Comparison of ENCODE assay signal across 7 mouse cellular contexts in the genomic region with DNA sequence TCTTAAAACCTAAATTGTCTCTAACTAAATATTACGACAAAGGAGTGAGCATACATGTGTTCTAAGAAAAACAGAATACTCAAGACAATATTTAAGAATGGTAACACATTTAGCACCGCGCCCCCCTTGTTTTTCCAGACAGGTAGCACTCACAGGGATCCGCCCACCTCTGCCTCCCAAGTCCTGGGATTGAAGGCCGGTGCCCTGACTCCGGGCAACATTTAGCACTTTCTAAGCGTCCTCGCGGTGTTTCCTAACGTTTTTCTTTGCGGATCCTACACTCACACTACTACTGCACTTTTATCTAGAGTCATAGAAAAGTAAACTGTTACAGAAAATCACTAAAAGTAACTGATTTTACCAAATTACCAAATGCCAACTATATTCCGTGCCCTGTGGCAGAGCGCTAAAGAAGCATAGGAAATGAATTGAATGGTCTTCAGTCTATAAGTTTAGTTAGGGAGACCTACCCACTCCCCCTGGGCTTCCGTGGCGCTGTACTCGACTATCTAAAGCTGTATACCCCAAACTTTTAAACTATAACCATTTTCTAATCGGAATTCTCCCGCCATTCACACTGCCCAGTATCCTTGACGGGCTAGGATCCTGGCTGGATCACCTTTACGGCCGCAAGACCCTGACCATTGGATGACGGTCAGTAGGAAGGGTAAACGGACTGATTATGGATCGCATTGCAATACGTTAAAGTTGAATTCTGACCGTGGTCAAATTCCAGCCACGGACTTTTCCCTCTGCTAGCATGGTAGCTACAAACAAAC. TPM values are rescaled to one million over a fixed set of nuclear protein-coding genes. Genes with fewer than 3 reads are reported as not detected.
DNase-seq lines count a peak whose midpoint lies in the region; ATAC-seq lines count a peak whose summit lies in the region.

No protein-coding gene starts in this region.

- H3K9ac ChIP-seq in embryonic facial prominence, embryonic 14.5 days (ENCODE audit: low read depth, low read length), result peak overlapping the region; percentile 75
- peak overlapping the region; percentile 69 for H3K9ac ChIP-seq in intestine, embryonic 15.5 days

- peak overlapping the region; percentile 82 for H3K27ac ChIP-seq in embryonic facial prominence, embryonic 14.5 days (replicated peaks; ENCODE audit: low read depth, low read length)
- peak overlapping the region; percentile 72; the same call in 1 of the 2 replicates for H3K27ac ChIP-seq in intestine, embryonic 15.5 days
- peak overlapping the region; percentile 66 for H3K27ac ChIP-seq in macrophage

- peak; percentile 15 to 32 for DNase-seq in spleen, postnatal 10 days (ENCODE audit: low spot score in 2 of 2)
- DNase-seq in spleen, adult 12 weeks (ENCODE audit: low spot score), result no peak
- DNase-seq in embryonic facial prominence, embryonic 14.5 days (ENCODE audit: low spot score), result no peak
- no peak for DNase-seq in urinary bladder, postnatal 36 days (ENCODE audit: low spot score in 2 of 2)
- no peak for DNase-seq in right cerebral cortex, postnatal 4 days

- 6% methylated on average over 27 of the region's 27 CpGs for WGBS in embryonic facial prominence, embryonic 14.5 days
- 5% methylated on average over 27 of the region's 27 CpGs for WGBS in intestine, embryonic 15.5 days
- 6% methylated on average over 27 of the region's 27 CpGs for WGBS in macrophage (ENCODE audit: missing documents)

- peaks cover 33% of the 10 kb centered on the region for H3K36me3 ChIP-seq in embryonic facial prominence, embryonic 14.5 days (ENCODE audit: control insufficient read depth, insufficient read depth, low read length)
- peaks cover 21% of the 10 kb centered on the region for H3K36me3 ChIP-seq in intestine, embryonic 15.5 days
- peaks cover 22% of the 10 kb centered on the region; the same call in 1 of the 2 replicates for H3K36me3 ChIP-seq in macrophage (ENCODE audit: inconsistent target)

- H3K9me3 ChIP-seq in embryonic facial prominence, embryonic 14.5 days (ENCODE audit: control insufficient read depth, low read length), result no peaks in the 10 kb centered on the region
- no peaks in the 10 kb centered on the region for H3K9me3 ChIP-seq in intestine, embryonic 15.5 days

- H3K4me3 ChIP-seq in embryonic facial prominence, embryonic 14.5 days (ENCODE audit: low read depth, low read length), result peak overlapping the region; percentile 76
- H3K4me3 ChIP-seq in intestine, embryonic 15.5 days (replicated peaks), result peak overlapping the region; percentile 62
- H3K4me3 ChIP-seq in macrophage (ENCODE audit: inconsistent target), result peak overlapping the region; percentile 89

- H3K79me2 ChIP-seq in macrophage (ENCODE audit: inconsistent target), result peaks cover 22% of the 10 kb centered on the region

- H3K4me2 ChIP-seq in embryonic facial prominence, embryonic 14.5 days (ENCODE audit: low read depth, low read length), result peak overlapping the region; percentile 77
- peak overlapping the region; percentile 66 for H3K4me2 ChIP-seq in intestine, embryonic 15.5 days (replicated peaks)

- H3K4me1 ChIP-seq in embryonic facial prominence, embryonic 14.5 days (ENCODE audit: control insufficient read depth, insufficient read depth, low read length), result peaks cover 7% of the 10 kb centered on the region
- no peaks in the 10 kb centered on the region for H3K4me1 ChIP-seq in intestine, embryonic 15.5 days (replicated peaks)

- peak; percentile 8; the same call in 1 of the 2 replicates for ATAC-seq in embryonic facial prominence, embryonic 14.5 days (ENCODE audit: low read depth)
- peak; percentile 42 for ATAC-seq in intestine, embryonic 15.5 days

- no peaks in the 10 kb centered on the region for H3K27me3 ChIP-seq in embryonic facial prominence, embryonic 14.5 days (replicated peaks; ENCODE audit: control insufficient read depth, insufficient read depth, low read length)
- no peaks in the 10 kb centered on the region for H3K27me3 ChIP-seq in intestine, embryonic 15.5 days (replicated peaks)

RNA-seq across cellular contexts. Expression of gene Utp6, which starts 0.7 kb away (rescaled TPM):
- polyA plus RNA-seq in embryonic facial prominence, embryonic 14.5 days (2014; fragmentation: Nextera tagmentation; extraction: Ambion mirVana), result 46.9 and 57.3 TPM in 2 replicates
- 47.0 and 50.0 TPM in 2 replicates for polyA plus RNA-seq in intestine, embryonic 15.5 days (2015; fragmentation: Nextera tagmentation; extraction: Ambion mirVana)
- total RNA-seq in macrophage (2018; cell fraction: chromatin; rRNA removed), result 10 to 100 TPM; 13.8 to 47.9 (median 30.7) TPM
- total RNA-seq in macrophage (2018; cell fraction: cytosol; rRNA removed), result 10 to 100 TPM; 25.4 to 53.0 (median 38.6) TPM
- 10 to 100 TPM; 14.4 to 46.8 (median 28.4) TPM for total RNA-seq in macrophage (2018; cell fraction: nucleus; rRNA removed)
- 27.8 to 53.2 TPM (median 43.3 TPM) in 3 replicates for polyA plus RNA-seq in macrophage (2018)

RNA-seq across cellular contexts. Expression of gene Suz12, which starts 31.4 kb away (rescaled TPM):
- polyA plus RNA-seq in embryonic facial prominence, embryonic 14.5 days (2014; fragmentation: Nextera tagmentation; extraction: Ambion mirVana), result 19.0 and 20.6 TPM in 2 replicates
- 19.2 and 22.6 TPM in 2 replicates for polyA plus RNA-seq in intestine, embryonic 15.5 days (2015; fragmentation: Nextera tagmentation; extraction: Ambion mirVana)
- 100 to 1,000 TPM in 1 of 26 experiments, 10 to 100 TPM in 25; 31.9 to 112 (median 70.3) TPM for total RNA-seq in macrophage (2018; cell fraction: chromatin; rRNA removed)
- total RNA-seq in macrophage (2018; cell fraction: cytosol; rRNA removed), result 10 to 100 TPM; 26.0 to 35.5 (median 31.7) TPM
- 10 to 100 TPM; 25.6 to 94.2 (median 49.6) TPM for total RNA-seq in macrophage (2018; cell fraction: nucleus; rRNA removed)
- 19.6 to 30.9 TPM (median 24.4 TPM) in 3 replicates for polyA plus RNA-seq in macrophage (2018)

Comparison
In these comparisons a context has a peak if more than half of its experiments do, and no peak if none do; other contexts are left out.
1. DNase-seq: peak in spleen, postnatal 10 days (2 of 2); none in spleen, adult 12 weeks (single experiment), embryonic facial prominence, embryonic 14.5 days (single experiment), urinary bladder, postnatal 36 days (0 of 2) and right cerebral cortex, postnatal 4 days (single experiment).
2. Peak in every context shown above with its lines, with median percentiles within 50 percentile points of each other: H3K27ac ChIP-seq and H3K4me3 ChIP-seq.